ENCODE assay signal across 12 mouse cellular contexts in genomic region chr7:68908401-68908834, GRCm38 (mm10).
DNase-seq lines count a peak whose midpoint lies in the region; ATAC-seq lines count a peak whose summit lies in the region.
"Had no signal": no experiment of that assay in that cellular context is flagged by ENCODE, and none has a peak within 500 bp of the region (broad histone marks: within the 10 kb centered on the region; RNA-seq: fewer than 3 reads in every experiment).

No protein-coding gene starts in this region.

- no peaks in the 10 kb centered on the region for H3K9me3 ChIP-seq in midbrain, embryonic 12.5 days

- H3K9ac ChIP-seq in midbrain, embryonic 12.5 days (replicated peaks): no peak overlapping the region

- H3K36me3 ChIP-seq in midbrain, embryonic 12.5 days: no peaks in the 10 kb centered on the region

- H3K27ac ChIP-seq in midbrain, embryonic 12.5 days (replicated peaks): no peak overlapping the region
- H3K27ac ChIP-seq: stomach, postnatal 0 days had no signal

- H3K4me1 ChIP-seq in midbrain, embryonic 12.5 days: no peaks in the 10 kb centered on the region

- no peak overlapping the region for H3K4me2 ChIP-seq in midbrain, embryonic 12.5 days (replicated peaks)
- H3K4me2 ChIP-seq: liver, embryonic 11.5 days had no signal

- ATAC-seq in frontal cortex, adult (ENCODE audit: low TSS enrichment): peak; percentile 83
- ATAC-seq in midbrain, embryonic 12.5 days (ENCODE audit: low FRiP score, low read depth): 0 out of 2 replicates have a peak, but pooled peaks have one; percentile 41

- WGBS in midbrain, embryonic 12.5 days: 51% methylated on average over 1 of the region's 1 CpGs

- no peaks in the 10 kb centered on the region for H3K27me3 ChIP-seq in midbrain, embryonic 12.5 days

- no peak overlapping the region for H3K4me3 ChIP-seq in midbrain, embryonic 12.5 days

- peak; percentile 18 to 39 for DNase-seq in right cerebral cortex, adult 2 months (ENCODE audit: low spot score in 2 of 2)
- no peak for DNase-seq in right cerebral cortex, postnatal 14 days
- DNase-seq in heart, adult 8-10 months (ENCODE audit: low spot score): no peak
- DNase-seq in ovary, postnatal 10 days (ENCODE audit: low spot score): no peak
- DNase-seq in adrenal gland, adult 2 months: no peak
- DNase-seq: cerebellum, adult 18-20 months; kidney, adult 8-10 months; lung, postnatal 10 days had no signal

Comparison
In these comparisons a context has a peak if more than half of its experiments do, and no peak if none do; other contexts are left out.
1. DNase-seq: peak in right cerebral cortex, adult 2 months (2 of 2); none in right cerebral cortex, postnatal 14 days (single experiment), heart, adult 8-10 months (single experiment), ovary, postnatal 10 days (single experiment) and adrenal gland, adult 2 months (single experiment).